Mouse (Mus musculus) gastrocnemius, adult 8-10 months (tissue): ENCODE data around the gene Olfr222. TPM values are rescaled to one million over a fixed set of nuclear protein-coding genes. Genes with fewer than 3 reads are reported as not detected.
"Not testable (repeated sequence)": the region's sequence is repeated elsewhere in the genome, so short reads cannot be mapped to it uniquely, and the experiment has no call there.

ENCODE experiments used
- DNase-seq, 2 experiments: peaks; one replicate each; pipeline ENCODE4 v3.0.0; 2022; ENCODE audit warnings: low spot score in 2 of 2
- total RNA-seq, 4 experiments: library from RNA; stranded (reverse); gene quantifications; 2 replicates each; pipeline ENCODE4 v1.2.4; 2022

Olfr222 gene
- not detected for total RNA-seq

DNA sequence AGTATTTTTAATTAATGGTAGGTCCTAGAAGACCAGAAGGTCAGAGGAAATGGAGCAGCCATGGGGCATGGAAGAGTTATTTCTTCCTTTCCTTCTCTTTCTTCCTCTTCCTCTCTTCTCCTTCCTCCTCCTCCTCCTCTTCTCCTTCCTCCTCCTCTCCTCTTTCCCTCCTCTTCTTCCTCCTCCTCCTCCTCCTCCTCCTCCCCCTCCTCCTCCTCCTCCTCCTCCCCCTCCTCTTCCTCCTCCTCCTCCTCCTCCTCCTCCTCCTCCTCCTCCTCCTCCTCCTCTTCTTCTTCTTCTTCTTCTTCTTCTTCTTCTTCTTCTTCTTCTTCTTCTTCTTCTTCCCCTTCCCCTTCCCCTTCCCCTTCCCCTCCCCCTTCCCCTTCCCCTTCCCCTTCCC lies at the start of gene Olfr222:
Gene Olfr222 (minus strand): TSS at position 101 of the 400 bp plus-strand sequence.
- not testable (repeated sequence) for DNase-seq

DNA sequence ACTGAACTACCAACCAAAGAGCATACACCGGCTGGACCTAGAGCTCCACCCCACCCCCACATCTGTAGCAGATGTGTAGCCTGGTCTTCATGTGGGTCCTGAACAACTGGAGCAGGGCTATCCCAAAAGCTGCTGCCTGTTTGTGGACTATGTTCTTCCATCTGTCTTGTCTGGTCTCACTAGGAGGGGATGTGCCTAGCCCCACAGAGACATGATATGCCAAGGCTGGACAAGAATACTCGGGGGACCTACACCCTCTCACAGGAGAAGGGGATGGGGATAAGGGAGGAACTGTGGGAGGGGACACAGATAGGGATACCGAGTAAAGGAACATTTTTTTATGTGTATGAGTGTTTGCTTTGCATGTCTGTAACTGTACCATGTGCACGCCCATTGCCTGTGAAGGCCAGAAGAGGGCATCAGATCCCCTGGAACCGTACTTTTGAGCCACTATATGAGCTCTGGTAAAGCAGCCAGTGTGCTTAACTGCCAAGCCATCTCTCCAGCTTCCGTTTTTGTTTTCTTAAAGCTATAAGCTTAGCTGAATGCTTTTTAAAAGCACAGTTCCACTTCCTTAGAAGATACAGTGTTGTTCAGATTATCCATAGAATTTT lies 48.1 kb upstream of the Olfr222 start:
- DNase-seq = peak; percentile 20 to 27

DNA sequence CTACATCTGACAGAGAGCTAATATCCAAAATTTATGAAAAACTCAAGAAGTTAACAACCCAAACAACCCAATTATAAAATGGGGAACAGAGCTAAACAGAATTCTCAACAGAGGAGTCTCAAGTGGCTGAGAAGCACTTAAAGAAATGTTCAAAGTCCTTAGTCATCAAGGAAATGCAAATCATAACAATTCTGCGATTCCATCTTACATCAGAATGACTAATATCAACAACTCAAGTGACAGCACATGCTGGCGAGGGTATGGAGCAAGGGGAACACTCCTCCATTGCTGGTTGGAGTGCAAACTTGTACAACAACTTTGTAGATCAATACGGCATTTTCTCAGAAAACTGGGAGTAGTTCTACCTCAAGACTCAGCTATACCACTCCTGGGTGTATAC lies 46.2 kb upstream of the Olfr222 start:
- DNase-seq = no peak

DNA sequence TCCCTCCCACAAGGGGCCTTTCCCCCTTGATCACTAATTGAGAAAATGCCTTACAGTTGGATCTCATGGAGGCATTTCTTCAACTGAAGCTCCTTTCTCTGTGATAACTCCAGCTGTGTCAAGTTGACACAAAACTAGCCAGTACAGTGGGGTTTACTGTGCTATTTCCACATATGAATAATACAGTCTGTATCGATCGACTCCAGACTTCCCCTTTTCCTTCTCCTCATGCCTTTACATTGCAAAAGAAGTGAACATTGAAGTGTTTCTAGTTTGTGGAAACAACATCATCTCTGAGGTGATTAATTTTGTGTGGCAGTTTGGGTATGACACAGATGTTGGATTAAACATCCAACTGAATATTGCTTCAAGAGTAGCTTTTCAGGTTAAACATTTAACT lies 41.0 kb upstream of the Olfr222 start:
- not testable (repeated sequence) for DNase-seq

DNA sequence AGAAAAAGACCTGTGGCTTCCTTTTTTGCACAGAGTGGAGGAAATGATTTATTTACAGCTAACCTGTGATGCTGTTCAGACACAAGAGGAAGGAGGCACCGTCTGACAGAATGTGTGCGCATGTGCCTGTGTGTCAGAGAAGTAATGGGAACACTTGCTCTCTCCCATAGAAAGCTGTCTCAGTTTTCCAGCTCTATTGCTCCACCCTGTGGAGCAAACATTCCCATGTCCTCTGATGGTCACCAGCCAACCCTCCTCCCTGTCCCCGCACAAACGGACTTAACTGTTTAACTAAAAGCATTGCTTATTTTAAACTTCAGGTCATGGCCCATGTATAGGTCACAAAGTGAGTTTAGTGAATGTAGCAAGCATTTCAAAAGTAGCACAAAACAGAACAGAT lies 38.1 kb upstream of the Olfr222 start:
- DNase-seq = no peak

DNA sequence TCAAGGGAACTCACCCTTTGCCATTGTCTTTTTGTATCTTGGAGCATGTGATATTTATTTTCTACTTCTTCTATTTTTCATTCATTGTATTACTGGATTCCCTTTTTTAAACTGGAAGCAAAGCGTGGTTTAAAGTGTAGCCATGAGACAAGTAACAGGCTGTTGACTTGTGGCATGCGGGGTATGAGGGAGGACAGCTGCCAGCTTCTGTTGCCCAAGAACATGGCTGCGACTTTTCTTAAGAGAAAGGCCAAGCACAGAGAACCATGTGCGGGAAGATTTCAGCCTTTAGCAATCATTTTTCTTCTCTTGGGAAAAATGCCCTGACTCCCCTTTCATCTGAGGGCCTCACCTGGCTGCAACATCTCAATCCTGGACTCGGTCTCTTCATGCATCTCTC lies 35.6 kb upstream of the Olfr222 start:
- no peak for DNase-seq

DNA sequence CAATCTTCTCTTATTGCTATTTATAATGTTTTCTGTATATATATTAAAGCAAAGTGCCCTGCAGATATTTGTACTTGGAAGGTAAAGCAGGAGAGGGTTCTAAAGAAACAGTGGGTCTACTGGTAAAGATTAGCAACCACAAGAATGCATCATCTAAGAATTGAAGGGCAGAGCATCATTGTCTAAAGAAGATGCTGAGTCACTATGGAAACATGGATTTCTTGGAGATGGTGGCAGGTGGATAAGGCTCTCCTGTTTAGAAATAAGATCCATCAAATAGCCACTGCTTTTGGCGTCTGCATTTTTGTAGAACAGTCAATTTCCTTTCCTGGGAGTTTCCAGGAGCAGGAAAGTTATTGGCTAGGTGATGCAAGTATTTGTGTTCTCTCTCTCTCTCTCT lies 26.3 kb upstream of the Olfr222 start:
- DNase-seq = no peak

DNA sequence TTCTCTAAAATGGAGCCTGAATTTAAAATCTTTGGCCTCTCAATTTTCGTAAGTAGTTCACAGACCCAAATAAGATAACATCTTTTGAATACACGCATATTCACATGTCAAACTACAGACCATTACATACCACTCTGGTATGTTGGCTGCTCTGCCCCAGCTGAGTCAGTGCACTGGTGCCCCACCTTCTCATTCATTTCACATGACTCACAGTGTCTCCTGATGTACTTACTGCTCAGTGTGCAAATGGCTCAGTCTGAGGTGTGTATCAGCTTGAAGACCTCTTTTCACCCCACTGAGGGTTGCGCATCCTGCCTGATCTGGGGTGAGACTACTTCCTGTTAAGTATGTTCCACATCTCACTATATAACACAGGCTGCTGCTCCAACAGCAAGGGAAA lies 24.8 kb upstream of the Olfr222 start:
- no peak for DNase-seq

DNA sequence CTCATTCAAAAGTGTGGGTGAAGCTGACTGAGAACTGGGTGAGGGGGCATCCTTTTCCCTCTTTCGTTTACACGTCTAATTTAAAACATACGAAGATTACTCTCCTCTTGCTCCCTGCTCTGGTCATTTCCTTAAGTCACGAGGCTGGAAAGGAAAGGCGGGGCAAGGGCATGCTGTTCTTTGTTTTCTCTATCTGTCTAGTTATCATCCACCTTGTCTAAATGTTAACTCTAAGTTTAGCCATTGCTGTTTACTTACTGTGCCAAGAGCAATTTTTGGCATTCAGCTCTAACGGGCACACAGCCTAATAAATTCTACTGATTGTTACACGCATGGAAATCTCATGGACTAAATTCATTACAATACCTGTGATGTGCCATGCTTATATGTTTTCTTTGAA lies 23.2 kb upstream of the Olfr222 start:
- DNase-seq = no peak

DNA sequence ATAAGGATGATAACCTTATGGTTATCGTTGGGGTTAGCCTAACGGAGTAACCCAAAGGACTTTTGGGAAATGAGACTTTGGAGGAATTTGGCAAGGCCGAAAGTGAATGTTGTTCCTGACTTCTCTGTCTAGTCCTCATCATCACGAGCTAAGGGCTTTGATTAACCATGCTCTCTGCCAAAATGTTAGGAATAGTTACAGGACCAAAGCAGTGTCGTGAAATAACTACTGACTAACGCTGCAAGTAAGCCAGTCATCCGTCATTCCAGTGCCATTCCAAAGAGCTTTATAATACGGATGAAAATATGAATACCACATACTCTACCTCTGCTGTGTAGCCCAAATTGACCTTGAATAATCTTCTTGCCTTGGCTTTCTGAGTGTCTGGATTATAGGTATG lies 20.9 kb upstream of the Olfr222 start:
- no peak for DNase-seq

DNA sequence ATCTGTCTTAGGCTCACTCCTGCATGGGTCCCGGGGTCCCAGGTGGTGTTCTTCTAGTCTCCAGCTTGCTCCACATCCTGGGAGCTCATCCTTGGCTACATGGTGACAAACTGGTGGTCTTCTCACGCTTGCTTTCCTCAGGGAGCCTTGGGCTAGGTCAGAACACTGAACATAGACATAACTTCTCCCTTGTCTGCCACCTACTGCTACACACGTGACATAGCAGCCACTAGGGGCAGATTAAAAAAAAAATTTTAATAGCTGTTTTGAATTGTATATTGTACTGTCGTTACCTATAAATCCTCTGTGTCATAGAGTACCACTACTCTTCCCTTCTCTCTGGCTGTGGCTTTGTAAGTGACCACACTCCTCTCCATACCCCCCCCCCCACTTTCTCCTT lies 20.1 kb upstream of the Olfr222 start:
- DNase-seq = no peak

DNA sequence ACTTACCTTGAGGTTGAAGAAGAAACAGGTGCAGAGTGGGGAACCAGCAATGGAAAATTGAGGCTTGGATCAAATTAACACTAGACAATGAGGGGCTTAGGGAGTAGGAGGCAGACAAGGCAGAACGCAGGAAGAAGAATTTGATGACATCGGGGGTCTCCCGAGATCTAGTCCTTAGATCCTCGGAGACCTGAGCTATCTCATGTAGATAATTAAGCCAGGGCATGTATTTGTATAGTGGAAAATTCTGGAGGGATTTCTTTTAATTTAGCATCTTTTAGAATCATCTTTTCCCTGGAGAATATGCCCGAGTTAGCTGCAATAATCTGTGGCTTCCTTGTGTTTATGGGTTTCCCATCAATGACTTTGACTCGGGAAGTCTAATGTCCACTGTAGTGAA lies 17.2 kb upstream of the Olfr222 start, which contains the start of gene Olfr223:
Gene Olfr223 (minus strand): TSS at position 101 of the 400 bp plus-strand sequence.
- DNase-seq = no peak

DNA sequence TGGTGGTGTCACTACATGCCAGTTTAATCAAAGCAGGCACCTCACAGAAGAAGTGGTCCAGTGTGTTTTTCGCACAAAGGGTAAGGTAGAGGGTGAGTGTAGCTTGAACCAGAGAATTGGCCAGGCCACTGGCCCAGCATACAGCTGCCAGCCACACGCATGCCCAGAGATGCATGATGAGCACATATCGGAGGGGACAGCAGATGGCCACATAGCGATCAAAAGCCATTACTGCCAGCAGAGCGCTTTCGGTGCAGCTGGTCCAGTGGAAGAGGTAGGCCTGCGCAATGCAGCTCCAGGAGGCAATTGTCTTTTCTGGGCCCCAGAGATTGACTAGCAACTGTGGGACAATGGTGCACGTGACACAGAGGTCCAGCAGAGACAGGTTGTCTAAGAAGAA lies 13.5 kb upstream of the Olfr222 start:
- no peak for DNase-seq

DNA sequence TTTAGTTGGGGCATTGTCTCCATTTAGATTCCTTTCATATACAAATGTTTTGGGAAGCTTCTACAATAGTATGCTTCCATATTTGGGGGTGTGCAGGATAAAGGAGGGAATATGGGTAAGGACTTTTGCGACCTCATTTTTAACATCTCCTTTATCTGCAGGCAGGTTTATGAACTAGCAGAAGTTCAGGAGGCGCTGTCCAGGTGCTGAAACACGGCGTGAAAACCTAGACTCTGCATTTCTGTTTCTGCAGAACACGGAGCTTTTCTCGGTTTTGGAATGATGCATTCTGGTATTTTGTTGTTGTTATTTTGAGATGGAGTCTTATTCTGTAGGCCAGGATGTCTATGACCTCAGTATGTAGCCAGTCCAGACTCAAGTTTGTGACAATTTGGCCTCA lies 8.5 kb upstream of the Olfr222 start:
- no peak for DNase-seq

DNA sequence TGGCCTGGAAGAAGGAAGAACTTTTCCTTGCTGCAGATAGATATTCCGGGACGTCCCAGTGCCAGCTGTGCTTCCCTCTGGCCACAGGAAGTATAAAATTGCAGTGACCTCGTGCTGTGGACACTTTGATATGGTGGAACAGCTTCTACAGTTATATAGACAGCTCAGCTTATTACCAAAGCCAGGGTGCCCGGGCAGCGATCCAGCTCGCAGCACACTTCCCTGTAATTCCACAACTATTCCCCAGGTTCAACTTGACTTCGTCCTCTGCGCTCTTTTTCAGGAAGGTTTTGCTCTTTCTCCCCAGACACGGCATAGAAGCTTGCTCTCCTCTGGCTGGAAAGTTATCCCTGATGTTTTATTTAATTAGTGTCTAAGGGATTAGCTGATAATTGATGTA lies 309 bp downstream of the Olfr222 start:
- no peak for DNase-seq

DNA sequence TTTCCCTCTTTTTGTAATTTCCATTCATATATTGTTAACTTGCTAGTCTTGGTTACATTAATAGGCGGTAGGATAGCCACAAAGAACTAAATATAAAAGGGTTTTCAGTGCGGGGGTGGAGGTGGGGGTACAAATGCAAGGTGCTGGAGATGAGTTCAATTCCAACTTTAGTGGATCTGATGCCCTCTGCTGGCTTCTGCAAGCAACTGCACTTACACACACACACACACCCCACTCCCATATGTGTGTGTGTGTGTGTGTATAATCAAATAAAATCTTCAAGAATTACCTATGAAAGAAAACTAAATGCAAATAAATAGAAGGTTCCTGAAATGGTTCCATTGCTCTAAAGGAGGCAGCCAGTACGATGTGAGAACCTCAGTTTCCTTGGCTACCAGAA lies 6.7 kb downstream of the Olfr222 start:
- DNase-seq = no peak

DNA sequence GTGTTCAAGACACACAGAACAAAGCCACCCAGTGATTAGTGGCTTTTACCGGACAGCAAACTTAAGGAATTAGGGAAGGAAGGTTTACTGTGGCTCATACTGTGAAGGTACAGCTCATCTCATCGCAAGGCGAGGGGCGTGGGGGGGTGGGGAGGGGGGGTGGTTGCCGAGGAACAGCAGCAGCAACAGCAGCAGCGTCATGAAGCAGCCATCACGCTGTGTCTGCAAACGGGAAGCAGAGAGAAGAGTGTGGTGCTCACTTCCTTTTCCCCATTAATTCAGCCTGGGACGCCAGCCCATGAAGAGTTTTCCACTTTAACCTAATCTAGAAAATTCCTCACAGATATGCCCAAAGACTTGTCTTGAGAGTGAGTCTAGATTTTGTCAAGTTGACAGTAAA lies 13.2 kb downstream of the Olfr222 start:
- no peak for DNase-seq

DNA sequence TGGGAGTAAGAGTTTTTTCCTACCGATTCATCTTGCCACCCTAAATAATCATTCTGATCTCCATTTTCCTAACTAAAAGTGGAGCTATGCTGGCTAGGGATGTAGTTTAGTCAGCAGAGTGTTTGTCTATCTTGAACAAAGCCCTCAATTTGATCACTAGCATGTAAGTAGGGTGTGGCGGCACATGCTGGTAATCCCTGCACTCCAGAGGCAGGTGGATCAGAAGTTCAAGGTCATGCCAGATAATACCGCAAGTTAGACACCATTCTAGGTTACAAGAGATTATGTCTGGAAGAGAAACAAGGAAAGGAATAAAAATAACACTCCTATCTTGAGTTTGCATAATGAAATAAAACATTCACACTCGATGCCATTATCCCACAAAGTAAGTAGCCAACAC lies 13.7 kb downstream of the Olfr222 start:
- no peak for DNase-seq

DNA sequence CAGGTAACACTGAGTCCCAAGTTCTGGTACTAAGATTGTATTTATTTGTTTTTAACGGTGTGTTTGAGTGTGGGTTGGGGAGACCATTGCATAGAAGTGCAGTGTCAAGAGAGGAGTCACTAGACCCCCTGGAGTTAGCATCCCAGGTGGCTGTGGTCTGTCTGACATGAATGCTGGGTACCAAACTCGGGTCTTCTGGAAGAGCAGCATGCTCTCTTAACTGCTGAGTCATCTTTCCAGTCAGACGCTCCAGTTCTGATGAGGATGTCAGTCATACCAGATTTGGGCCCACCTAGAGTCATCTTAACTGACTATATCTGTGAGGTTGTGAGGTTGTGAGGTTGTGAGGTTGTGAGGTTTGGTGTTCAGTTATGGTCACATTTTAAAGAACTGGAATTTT lies 15.1 kb downstream of the Olfr222 start:
- DNase-seq = no peak

DNA sequence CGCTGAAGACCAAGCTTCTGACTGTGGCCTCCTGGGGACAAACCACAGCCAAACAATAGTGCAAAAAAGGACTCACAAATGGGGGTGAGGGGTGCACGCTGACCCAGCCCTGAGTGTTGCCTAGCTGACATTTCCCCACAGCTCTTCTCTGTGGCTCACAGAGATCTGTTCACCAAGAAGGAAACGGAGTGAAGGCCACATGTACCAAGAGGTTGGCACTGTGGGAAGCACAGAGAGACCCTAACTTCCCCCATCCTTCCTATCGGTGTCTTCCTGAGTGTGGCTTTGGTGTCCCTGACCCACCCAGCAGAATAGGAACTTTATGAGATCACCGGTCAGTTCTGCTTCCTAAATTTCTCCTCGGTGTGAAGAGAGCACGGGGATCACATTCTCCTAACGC lies 21.5 kb downstream of the Olfr222 start:
- no peak for DNase-seq

DNA sequence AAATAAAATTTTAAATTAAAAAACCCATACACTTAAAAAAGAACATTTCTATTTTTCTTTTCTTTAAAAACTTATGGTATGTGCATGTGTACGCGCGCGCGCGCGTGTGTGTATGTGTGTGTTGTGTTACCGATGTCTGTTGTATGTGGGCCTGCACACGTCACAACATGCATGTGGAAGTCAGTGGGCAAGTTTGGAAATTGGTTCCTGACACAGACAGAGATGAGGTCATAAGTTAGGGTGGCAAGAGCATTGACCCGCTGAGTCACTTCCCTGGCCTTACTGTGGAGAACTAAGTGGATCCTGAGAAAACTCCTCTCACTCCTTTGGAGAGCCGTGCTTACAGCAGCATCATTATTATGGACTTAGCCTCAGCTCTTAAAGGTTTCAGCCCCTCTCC lies 21.9 kb downstream of the Olfr222 start:
- DNase-seq = no peak

DNA sequence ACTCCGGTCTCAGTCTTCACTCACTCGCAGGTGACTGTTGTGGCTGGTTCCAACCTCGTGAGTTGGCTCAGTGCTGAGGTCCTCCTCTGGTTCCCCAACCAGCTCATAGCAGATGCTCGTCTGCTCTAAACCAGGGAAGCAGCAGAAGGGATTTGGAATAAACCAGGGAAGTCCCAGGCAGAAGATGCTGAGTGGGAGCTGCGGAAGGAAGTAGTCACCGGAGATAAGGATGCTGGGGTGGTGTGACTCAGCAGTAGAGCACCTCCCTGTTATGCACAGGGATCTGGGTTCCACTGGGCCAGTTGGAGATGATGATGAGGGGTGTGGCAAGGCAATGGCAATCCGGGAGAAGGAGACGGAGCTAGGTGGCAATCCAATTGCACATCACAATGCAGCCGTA lies 32.0 kb downstream of the Olfr222 start:
- DNase-seq = no peak

DNA sequence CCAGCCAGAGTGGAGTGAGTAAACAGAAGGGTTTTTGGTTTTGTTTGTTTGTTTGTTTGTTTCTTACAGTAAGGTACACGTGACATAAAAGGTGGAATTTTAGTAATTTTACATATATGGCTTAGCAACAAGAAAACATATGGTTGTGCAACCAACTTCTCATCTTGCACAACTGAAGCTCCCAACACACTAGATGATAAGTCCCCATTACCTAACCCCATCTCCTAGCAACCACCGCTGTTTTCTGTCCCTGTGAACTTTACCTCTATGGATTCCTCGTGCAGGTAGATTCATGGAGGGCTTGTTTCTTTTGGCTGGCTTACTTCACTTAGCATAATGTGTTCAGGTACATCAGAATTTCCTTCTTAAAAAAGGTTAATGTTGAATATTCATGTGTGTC lies 32.7 kb downstream of the Olfr222 start:
- no peak for DNase-seq

DNA sequence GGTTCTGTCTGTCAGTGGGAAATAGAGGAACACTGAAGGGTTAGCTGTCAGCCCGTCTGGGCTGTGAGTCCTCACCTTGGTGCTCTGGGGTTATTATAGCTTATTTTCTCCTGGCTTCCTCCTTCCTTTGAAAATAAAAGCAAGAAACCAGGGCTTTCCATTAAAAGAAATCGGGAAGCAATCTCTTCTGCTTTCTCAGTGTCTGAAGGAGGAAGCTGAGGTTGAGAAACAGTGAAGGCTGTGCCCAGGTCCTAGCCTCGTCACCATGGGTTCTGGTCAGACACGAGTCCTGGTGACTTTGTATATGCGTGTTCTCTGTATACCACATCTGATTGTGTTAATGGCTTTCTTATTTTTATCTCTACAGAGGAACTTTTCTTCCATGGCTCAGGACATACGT lies 33.6 kb downstream of the Olfr222 start:
- DNase-seq = no peak
